Mouse (Mus musculus) CH12.LX (cell line): Measurements from ENCODE around the gene Pwwp2b. TPM values are rescaled to one million over a fixed set of nuclear protein-coding genes. Genes with fewer than 3 reads are reported as not detected.

Experiments
- DNase-seq: peaks from one replicate; pipeline ENCODE4 v3.0.0-alpha.2; 2013; ENCODE audit errors: extremely low read depth
- H3K27ac ChIP-seq: 2 replicates; pipeline ENCODE4 v1.5.1; 2012; ENCODE audit warnings: low read depth, mild to moderate bottlenecking, control low read depth, moderate library complexity; ENCODE audit not compliant: insufficient read depth
- H3K27me3 ChIP-seq: replicated peaks from 2 replicates; pipeline ENCODE3; 2012; ENCODE audit warnings: inconsistent platforms
- H3K36me3 ChIP-seq, 2 experiments: replicated peaks in 1 of 2; 2 replicates each; pipeline versions ENCODE3 to v1.6.1; 2012; ENCODE audit warnings: inconsistent platforms in 1 of 2, low read length in 1 of 2, mild to moderate bottlenecking in 1 of 2, mixed read lengths in 1 of 2, moderate library complexity in 1 of 2; ENCODE audit not compliant: control insufficient read depth in 1 of 2, insufficient read depth in 1 of 2
- H3K4me1 ChIP-seq, 2 experiments: 2 replicates each; pipeline ENCODE4 v1.6.1; 2012; ENCODE audit warnings: inconsistent platforms in 1 of 2, moderate library complexity in 1 of 2; ENCODE audit not compliant: insufficient read depth in 2 of 2, control insufficient read depth in 1 of 2
- H3K4me2 ChIP-seq: 2 replicates; pipeline ENCODE4 v1.6.1; 2012; ENCODE audit warnings: low read depth, mild to moderate bottlenecking, control low read depth; ENCODE audit not compliant: poor library complexity, insufficient read depth, severe bottlenecking
- H3K4me3 ChIP-seq, 3 experiments: fragments of 150-350 bp in 1 of 3; sonication (generic) in 1 of 3; replicated peaks in 1 of 3; 2 replicates each; pipeline versions ENCODE3 to v1.5.1; 2011 to 2012; ENCODE audit warnings: low read depth in 2 of 3, low read length in 2 of 3, mild to moderate bottlenecking in 2 of 3, moderate library complexity in 2 of 3, control low read depth in 1 of 3, improper control_type of control experiment in 1 of 3, inconsistent platforms in 1 of 3, mixed read lengths in 1 of 3; ENCODE audit not compliant: poor library complexity in 1 of 3
- H3K79me2 ChIP-seq: replicated peaks from 2 replicates; pipeline ENCODE4 v1.6.1; 2012; ENCODE audit warnings: mild to moderate bottlenecking, moderate library complexity; ENCODE audit not compliant: control insufficient read depth, poor library complexity, insufficient read depth, severe bottlenecking; ENCODE audit errors: extremely low read depth
- H3K9ac ChIP-seq: 2 replicates; pipeline ENCODE4 v1.6.1; 2012; ENCODE audit warnings: low read depth, mild to moderate bottlenecking, control low read depth, moderate library complexity; ENCODE audit not compliant: insufficient read depth
- H3K9me3 ChIP-seq: replicated peaks from 2 replicates; pipeline ENCODE3; 2012; ENCODE audit warnings: low read length, inconsistent platforms, mixed read lengths
- BHLHE40 ChIP-seq: IDR thresholded peaks from 2 replicates; pipeline ENCODE4 v1.6.1; 2011; ENCODE audit warnings: mild to moderate bottlenecking, low read depth, low read length, improper control_type of control experiment
- CHD2 ChIP-seq: IDR thresholded peaks from 2 replicates; pipeline ENCODE4 v1.6.1; 2011; ENCODE audit warnings: low read length, improper control_type of control experiment
- CTCF ChIP-seq, 2 experiments: IDR thresholded peaks in 1 of 2; conservative IDR thresholded peaks in 1 of 2; 2 replicates each; pipeline ENCODE4 v1.5.1; 2011 to 2012; ENCODE audit warnings: low read depth in 2 of 2, low read length in 2 of 2, improper control_type of control experiment in 1 of 2, inconsistent platforms in 1 of 2, mild to moderate bottlenecking in 1 of 2, moderate library complexity in 1 of 2
- EP300 ChIP-seq: IDR thresholded peaks from 2 replicates; pipeline ENCODE4 v1.6.1; 2011; ENCODE audit warnings: low read length, improper control_type of control experiment
- HCFC1 ChIP-seq: IDR thresholded peaks from 2 replicates; pipeline ENCODE4 v1.6.1; 2012; ENCODE audit warnings: low read depth, mild to moderate bottlenecking, inconsistent platforms, low read length, improper control_type of control experiment
- IRF4 ChIP-seq: IDR thresholded peaks from 2 replicates; pipeline ENCODE4 v1.6.1; 2014; ENCODE audit warnings: low read depth, mild to moderate bottlenecking, inconsistent platforms, low read length, improper control_type of control experiment
- JUND ChIP-seq: conservative IDR thresholded peaks from 2 replicates; pipeline ENCODE4 v1.6.1; 2011; ENCODE audit warnings: low read depth, low read length, improper control_type of control experiment
- MAFK ChIP-seq: IDR thresholded peaks from 2 replicates; pipeline ENCODE4 v1.6.1; 2011; ENCODE audit warnings: low read length, improper control_type of control experiment; ENCODE audit not compliant: insufficient replicate concordance
- MAZ ChIP-seq: IDR thresholded peaks from 2 replicates; pipeline ENCODE4 v1.6.1; 2012; ENCODE audit warnings: low read depth, mild to moderate bottlenecking, inconsistent platforms, low read length, improper control_type of control experiment, moderate library complexity
- MXI1 ChIP-seq: IDR thresholded peaks from 2 replicates; pipeline ENCODE4 v1.6.1; 2011; ENCODE audit warnings: mild to moderate bottlenecking, low read depth, low read length, improper control_type of control experiment
- MYC ChIP-seq: IDR thresholded peaks from 2 replicates; pipeline ENCODE4 v1.6.1; 2011; ENCODE audit warnings: low read depth, mild to moderate bottlenecking, improper control_type of control experiment, low read length
- SIN3A ChIP-seq: IDR thresholded peaks from 2 replicates; pipeline ENCODE4 v1.6.1; 2012; ENCODE audit warnings: low read length, improper control_type of control experiment, inconsistent platforms
- UBTF ChIP-seq: IDR thresholded peaks from 2 replicates; pipeline ENCODE4 v1.6.1; 2012; ENCODE audit warnings: low read depth, mild to moderate bottlenecking, inconsistent platforms, low read length, improper control_type of control experiment, moderate library complexity
- USF2 ChIP-seq: conservative IDR thresholded peaks from 2 replicates; pipeline ENCODE4 v1.6.1; 2011; ENCODE audit warnings: low read depth, low read length, improper control_type of control experiment
- ZMIZ1 ChIP-seq: IDR thresholded peaks from 2 replicates; pipeline ENCODE4 v1.6.1; 2012; ENCODE audit warnings: low read depth, mild to moderate bottlenecking, inconsistent platforms, low read length, improper control_type of control experiment
- ZNF384 ChIP-seq: IDR thresholded peaks from 2 replicates; pipeline ENCODE4 v1.6.1; 2012; ENCODE audit warnings: low read depth, low read length, improper control_type of control experiment, inconsistent platforms
- dilution Hi-C: fragments of 300-500 bp; cut with MboI; formaldehyde crosslinking; loops from 2 replicates; pipeline ENCODE4 v1.14.3; 2020; ENCODE audit warnings: low sequenced_read_pairs; ENCODE audit not compliant: extremely low pct_unique_long_range_greater_than_20kb, extremely low pct_ligation_motif_present
- in situ Hi-C: fragments of 300-500 bp; cut with MboI; formaldehyde crosslinking; loops from 3 replicates; pipeline ENCODE4 v1.14.3; 2019; ENCODE audit warnings: low sequenced_read_pairs, low pct_ligation_motif_present, low pct_unique_long_range_greater_than_20kb, mixed read lengths
- polyA plus RNA-seq: library from polyadenylated mRNA; unstranded; fragments of >175 nt; gene quantifications from 2 replicates; pipeline ENCODE4 v1.2.1, GENCODE M21; 2012; ENCODE audit warnings: low read depth; ENCODE audit not compliant: insufficient read length
- total RNA-seq, 2 experiments: library from RNA; depleted of rRNA; stranded (reverse); fragments of 300-350 nt in 1 of 2; fragments of >200 nt in 1 of 2; gene quantifications; 2 replicates each; pipeline ENCODE4 v1.2.3; 2012 to 2014

Pwwp2b gene
- total and polyA plus RNA-seq, 3 experiments = 0.08 TPM; not detected in 2

DNA sequence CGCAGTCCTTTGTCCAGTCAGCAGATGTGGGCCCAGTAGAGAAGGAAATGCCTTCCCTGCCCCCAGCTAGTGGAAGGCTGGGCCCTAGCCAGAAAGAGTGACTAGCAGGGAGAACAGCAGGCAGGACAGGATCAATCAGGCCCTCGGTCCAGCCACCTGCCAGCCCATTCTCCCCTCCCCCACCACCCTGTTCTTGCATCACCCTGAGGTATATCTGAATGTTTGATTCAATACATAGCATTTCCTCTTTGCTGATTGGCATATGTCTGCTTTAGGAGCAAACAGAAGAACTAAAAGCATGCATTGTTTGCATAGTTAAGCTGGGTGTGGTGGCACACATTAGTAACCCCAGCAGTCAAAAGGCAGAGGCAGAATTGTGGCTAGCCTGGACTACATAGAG is 32.9 kb downstream of the Pwwp2b start:
- TF ChIP-seq IRF4 (no peak), MAZ (no peak), CHD2 (no peak), USF2 (no peak), ZMIZ1 (no peak)
- H3K4me1 ChIP-seq = no peaks in the 10 kb centered on the region
- H3K79me2 ChIP-seq = no peaks in the 10 kb centered on the region
- in situ Hi-C loops (no loop called here), dilution Hi-C loops (no loop called here)
- H3K36me3 ChIP-seq = no peaks in the 10 kb centered on the region
- peaks cover 83% of the 10 kb centered on the region for H3K27me3 ChIP-seq
- H3K4me3 ChIP-seq = no peak overlapping the region
- H3K9me3 ChIP-seq = no peaks in the 10 kb centered on the region
- H3K9ac ChIP-seq = no peak overlapping the region
- no peak for DNase-seq
- H3K27ac ChIP-seq = no peak overlapping the region
- H3K4me2 ChIP-seq = no peak overlapping the region

DNA sequence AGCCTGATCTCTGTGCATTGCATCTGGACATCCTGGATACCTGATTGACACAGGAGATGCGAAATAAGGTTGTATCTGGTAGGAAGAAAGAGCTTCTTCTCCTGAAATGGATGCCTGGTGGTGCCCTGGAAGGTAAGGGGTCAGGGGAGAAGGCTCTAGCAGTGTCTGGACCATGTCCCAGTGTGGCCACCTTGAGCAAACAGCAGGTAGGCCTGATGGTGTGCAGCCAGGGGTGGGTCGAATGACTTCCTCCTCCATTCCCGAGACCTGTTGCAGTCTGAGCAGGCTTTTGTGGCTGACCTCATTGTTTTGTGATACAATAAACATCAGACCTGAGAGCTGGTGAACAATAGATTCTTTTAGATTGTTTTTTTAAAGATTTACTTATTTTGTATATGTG is 33.8 kb downstream of the Pwwp2b start:
- no peak overlapping the region for H3K4me2 ChIP-seq
- H3K9me3 ChIP-seq = no peaks in the 10 kb centered on the region
- no peaks in the 10 kb centered on the region for H3K4me1 ChIP-seq
- TF ChIP-seq HCFC1 (no peak), MAFK (no peak), ZNF384 (no peak), SIN3A (no peak), MXI1 (no peak), USF2 (no peak), UBTF (no peak), JUND (no peak), CTCF (conservative IDR thresholded peaks at IDR 0.05 in 1 of 2, IDR thresholded peaks at IDR 0.05 in 1 of 2; ENCODE audit: low read depth in 2 of 2, low read length in 2 of 2) (no peak), EP300 (no peak), CHD2 (no peak), MYC (no peak), BHLHE40 (no peak)
- no peak for DNase-seq
- H3K9ac ChIP-seq = no peak overlapping the region
- no peak overlapping the region for H3K27ac ChIP-seq
- dilution Hi-C loops (no loop called here), in situ Hi-C loops (no loop called here)
- no peak overlapping the region for H3K4me3 ChIP-seq
- H3K79me2 ChIP-seq = no peaks in the 10 kb centered on the region
- H3K36me3 ChIP-seq = no peaks in the 10 kb centered on the region
- H3K27me3 ChIP-seq = peaks cover 77% of the 10 kb centered on the region
